Mouse (Mus musculus): ENCODE measurements around the gene Cpvl. TPM values are rescaled to one million over a fixed set of nuclear protein-coding genes. Genes with fewer than 3 reads are reported as not detected.

Gene Cpvl
- polyA plus RNA-seq, 1 experiment from 2014 or later: 0.18 TPM

- Histone ChIP-seq H3K27ac (replicated peaks; ENCODE audit: low read depth, low read length) (no peak overlapping the region), H3K27me3 (ENCODE audit: control insufficient read depth, insufficient read depth, low read length) (no peaks in the 10 kb centered on the region), H3K36me3 (ENCODE audit: control insufficient read depth, insufficient read depth, low read length) (no peaks in the 10 kb centered on the region), H3K4me2 (ENCODE audit: low read length) (no peak overlapping the region), H3K9ac (replicated peaks; ENCODE audit: low read length) (no peak overlapping the region), H3K9me3 (ENCODE audit: control insufficient read depth, low read length) (no peaks in the 10 kb centered on the region), H3K4me3 (replicated peaks; ENCODE audit: low read depth, low read length) (no peak overlapping the region), H3K4me1 (ENCODE audit: control insufficient read depth, insufficient read depth, low read length) (peaks cover 4% of the 10 kb centered on the region; the same call in 1 of the 2 replicates)
- ATAC-seq (ENCODE audit: low FRiP score, low TSS enrichment): no peak
- WGBS: 74% methylated on average over 12 of the region's 12 CpGs
- DNase-seq: peak; percentile 55
Measured at GRCm38 (mm10) chr6:53854971-53855856, 123.3 kb downstream of the Cpvl start.

GRCm38 (mm10) chr6:53854226-53854625 is 124.2 kb downstream of the Cpvl start:
- peaks cover 4% of the 10 kb centered on the region; the same call in 1 of the 2 replicates for H3K4me1 ChIP-seq (ENCODE audit: control insufficient read depth, insufficient read depth, low read length)
- DNase-seq (no peak), ATAC-seq (ENCODE audit: low FRiP score, low TSS enrichment) (no peak)
- no peaks in the 10 kb centered on the region for H3K27me3 ChIP-seq (ENCODE audit: control insufficient read depth, insufficient read depth, low read length)
- no peak overlapping the region for H3K9ac ChIP-seq (replicated peaks; ENCODE audit: low read length)
- WGBS: 79% methylated on average over 2 of the region's 2 CpGs
- no peak overlapping the region for H3K4me2 ChIP-seq (ENCODE audit: low read length)
- no peaks in the 10 kb centered on the region for H3K36me3 ChIP-seq (ENCODE audit: control insufficient read depth, insufficient read depth, low read length)
- no peak overlapping the region for H3K4me3 ChIP-seq (replicated peaks; ENCODE audit: low read depth, low read length)
- no peaks in the 10 kb centered on the region for H3K9me3 ChIP-seq (ENCODE audit: control insufficient read depth, low read length)
- H3K27ac ChIP-seq (replicated peaks; ENCODE audit: low read depth, low read length): no peak overlapping the region

GRCm38 (mm10) chr6:53853546-53853945 is 124.9 kb downstream of the Cpvl start:
- no peak overlapping the region for H3K4me3 ChIP-seq (replicated peaks; ENCODE audit: low read depth, low read length)
- no peak overlapping the region for H3K4me2 ChIP-seq (ENCODE audit: low read length)
- H3K27ac ChIP-seq (replicated peaks; ENCODE audit: low read depth, low read length): no peak overlapping the region
- no peaks in the 10 kb centered on the region for H3K9me3 ChIP-seq (ENCODE audit: control insufficient read depth, low read length)
- 92% methylated on average over 3 of the region's 3 CpGs for WGBS
- ATAC-seq (ENCODE audit: low FRiP score, low TSS enrichment) (no peak), DNase-seq (no peak)
- no peak overlapping the region for H3K9ac ChIP-seq (replicated peaks; ENCODE audit: low read length)
- peaks cover 4% of the 10 kb centered on the region; the same call in 1 of the 2 replicates for H3K4me1 ChIP-seq (ENCODE audit: control insufficient read depth, insufficient read depth, low read length)
- no peaks in the 10 kb centered on the region for H3K27me3 ChIP-seq (ENCODE audit: control insufficient read depth, insufficient read depth, low read length)
- H3K36me3 ChIP-seq (ENCODE audit: control insufficient read depth, insufficient read depth, low read length): no peaks in the 10 kb centered on the region

GRCm38 (mm10) chr6:53844626-53845025 is 133.8 kb downstream of the Cpvl start:
- ATAC-seq (ENCODE audit: low FRiP score, low TSS enrichment) (no peak), DNase-seq (no peak)
- H3K4me3 ChIP-seq (replicated peaks; ENCODE audit: low read depth, low read length): no peak overlapping the region
- H3K27me3 ChIP-seq (ENCODE audit: control insufficient read depth, insufficient read depth, low read length): no peaks in the 10 kb centered on the region
- no peaks in the 10 kb centered on the region for H3K9me3 ChIP-seq (ENCODE audit: control insufficient read depth, low read length)
- no peaks in the 10 kb centered on the region for H3K4me1 ChIP-seq (ENCODE audit: control insufficient read depth, insufficient read depth, low read length)
- no peak overlapping the region for H3K4me2 ChIP-seq (ENCODE audit: low read length)
- no peak overlapping the region for H3K9ac ChIP-seq (replicated peaks; ENCODE audit: low read length)
- WGBS: 96% methylated on average over 17 of the region's 17 CpGs
- no peaks in the 10 kb centered on the region for H3K36me3 ChIP-seq (ENCODE audit: control insufficient read depth, insufficient read depth, low read length)
- H3K27ac ChIP-seq (replicated peaks; ENCODE audit: low read depth, low read length): no peak overlapping the region

- 77% methylated on average over 4 of the region's 4 CpGs for WGBS
- Histone ChIP-seq H3K9ac (replicated peaks; ENCODE audit: low read length) (no peak overlapping the region), H3K4me1 (ENCODE audit: control insufficient read depth, insufficient read depth, low read length) (peaks cover 8% of the 10 kb centered on the region)
Measured at GRCm38 (mm10) chr6:53825213-53825612, 153.3 kb downstream of the Cpvl start.

More at GRCm38 (mm10) chr6:53825213-53825612, 153.3 kb downstream of the Cpvl start:
- no peak overlapping the region for H3K27ac ChIP-seq (replicated peaks; ENCODE audit: low read depth, low read length)
- peaks cover 18% of the 10 kb centered on the region; the same call in 1 of the 2 replicates for H3K27me3 ChIP-seq (ENCODE audit: control insufficient read depth, insufficient read depth, low read length)
- DNase-seq: no peak
- H3K4me2 ChIP-seq (ENCODE audit: low read length): no peak overlapping the region
- H3K36me3 ChIP-seq (ENCODE audit: control insufficient read depth, insufficient read depth, low read length): no peaks in the 10 kb centered on the region
- H3K9me3 ChIP-seq (ENCODE audit: control insufficient read depth, low read length): no peaks in the 10 kb centered on the region
- no peak for ATAC-seq (ENCODE audit: low FRiP score, low TSS enrichment)
- H3K4me3 ChIP-seq (replicated peaks; ENCODE audit: low read depth, low read length): no peak overlapping the region

Other genes starting within 250 kb of the Cpvl start
- 8.4 and 12.8 TPM in 2 replicates for gene Tril, start 157.8 kb downstream of the Cpvl start, polyA plus RNA-seq (2014; fragmentation: Nextera tagmentation; extraction: Ambion mirVana)
- gene Chn2, start 60.9 kb upstream of the Cpvl start, polyA plus RNA-seq (2014; fragmentation: Nextera tagmentation; extraction: Ambion mirVana): 32.4 and 40.6 TPM in 2 replicates

Data from midbrain, embryonic 14.5 days (tissue).